Mouse (Mus musculus): ENCODE data around the gene Dohh. TPM values are rescaled to one million over a fixed set of nuclear protein-coding genes. Genes with fewer than 3 reads are reported as not detected.

Dohh gene
- polyA plus RNA-seq, 1 experiment from 2014 or later: 61.0 TPM

DNA sequence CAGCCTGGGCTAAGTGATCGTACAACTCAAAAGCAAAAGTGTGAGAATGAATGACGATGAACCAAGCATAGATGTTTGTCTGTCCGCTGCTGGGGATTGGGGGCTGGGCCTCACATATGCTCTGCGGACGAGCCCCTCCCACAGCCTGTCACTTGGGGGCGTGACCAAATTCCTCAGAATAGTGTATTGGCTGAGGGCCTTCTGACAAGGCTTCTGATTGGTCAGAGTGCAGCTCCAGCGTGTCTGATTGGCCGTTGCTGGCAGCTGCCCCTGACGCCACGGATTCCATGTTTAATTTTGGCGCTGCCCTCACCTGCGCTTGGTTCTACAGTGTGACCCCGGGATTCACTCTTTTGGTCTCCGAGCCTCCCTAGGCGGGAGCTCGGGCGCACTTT, 48.6 kb downstream of the Dohh start:
- H3K9ac ChIP-seq (replicated peaks; ENCODE audit: low read depth, low read length): no peak overlapping the region
- 3% methylated on average over 17 of the region's 17 CpGs for WGBS

DNA sequence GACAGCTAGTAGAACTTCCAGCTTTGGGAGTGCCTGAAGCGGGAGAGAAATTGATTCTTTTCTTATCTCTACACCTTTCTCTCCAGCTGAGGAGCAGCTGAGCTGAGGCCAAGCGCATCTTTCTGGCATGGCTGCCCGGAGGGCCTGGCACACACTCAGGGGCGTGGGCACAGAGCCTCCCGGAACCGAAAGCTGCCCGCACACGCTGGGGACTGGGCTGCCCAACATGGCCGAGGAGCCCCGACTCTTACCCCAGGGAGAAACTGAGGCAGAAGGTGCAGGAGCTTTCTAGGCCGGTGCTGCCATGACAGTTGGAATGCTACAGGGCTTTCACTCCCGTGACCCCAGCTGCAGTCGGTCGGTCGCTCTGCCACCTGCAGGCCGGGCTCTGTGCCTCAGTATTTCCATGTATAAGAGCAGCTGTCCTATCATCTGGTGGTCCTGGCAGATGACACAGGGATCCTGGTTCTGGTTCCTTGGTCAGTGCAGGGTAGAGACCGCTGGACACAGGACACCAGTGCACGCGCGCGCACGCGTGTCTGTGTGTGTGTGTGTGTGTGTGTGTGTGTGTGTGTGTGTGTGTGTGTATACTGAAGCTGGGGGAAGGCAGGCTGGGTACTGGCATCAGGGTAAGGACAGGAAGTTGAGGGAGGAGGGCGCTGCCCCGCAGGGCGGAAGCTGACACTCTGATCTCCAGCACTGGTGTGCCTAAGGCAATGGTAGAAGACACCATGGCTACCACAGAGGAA, 49.5 kb downstream of the Dohh start:
- H3K9ac ChIP-seq (replicated peaks; ENCODE audit: low read depth, low read length): no peak overlapping the region
- H3K4me3 ChIP-seq (ENCODE audit: low read depth, low read length): no peak overlapping the region
- no peak overlapping the region; the same call in 1 of the 2 replicates for H3K4me2 ChIP-seq (ENCODE audit: low read depth, low read length)
- no peak overlapping the region for H3K27ac ChIP-seq (ENCODE audit: low read depth, low read length)
- no peaks in the 10 kb centered on the region for H3K27me3 ChIP-seq (ENCODE audit: control insufficient read depth, insufficient read depth, low read length)
- H3K4me1 ChIP-seq (ENCODE audit: control insufficient read depth, insufficient read depth, low read length): peaks cover 15% of the 10 kb centered on the region; the same call in 1 of the 2 replicates
- no peaks in the 10 kb centered on the region for H3K36me3 ChIP-seq (ENCODE audit: control insufficient read depth, insufficient read depth, low read length)
- H3K9me3 ChIP-seq (ENCODE audit: control insufficient read depth, low read length): no peaks in the 10 kb centered on the region
- ATAC-seq (ENCODE audit: low read depth): no peak
- 72% methylated on average over 26 of the region's 26 CpGs for WGBS

More for the DNA sequence above, 48.6 kb downstream of the Dohh start:
- Histone ChIP-seq H3K4me3 (ENCODE audit: low read depth, low read length) (peak overlapping the region; percentile 19), H3K27me3 (ENCODE audit: control insufficient read depth, insufficient read depth, low read length) (no peaks in the 10 kb centered on the region), H3K36me3 (ENCODE audit: control insufficient read depth, insufficient read depth, low read length) (no peaks in the 10 kb centered on the region), H3K4me2 (ENCODE audit: low read depth, low read length) (peak overlapping the region; percentile 50), H3K9me3 (ENCODE audit: control insufficient read depth, low read length) (no peaks in the 10 kb centered on the region), H3K4me1 (ENCODE audit: control insufficient read depth, insufficient read depth, low read length) (peaks cover 15% of the 10 kb centered on the region; the same call in 1 of the 2 replicates), H3K27ac (ENCODE audit: low read depth, low read length) (no peak overlapping the region)
- peak; percentile 88 for ATAC-seq (ENCODE audit: low read depth)

DNA sequence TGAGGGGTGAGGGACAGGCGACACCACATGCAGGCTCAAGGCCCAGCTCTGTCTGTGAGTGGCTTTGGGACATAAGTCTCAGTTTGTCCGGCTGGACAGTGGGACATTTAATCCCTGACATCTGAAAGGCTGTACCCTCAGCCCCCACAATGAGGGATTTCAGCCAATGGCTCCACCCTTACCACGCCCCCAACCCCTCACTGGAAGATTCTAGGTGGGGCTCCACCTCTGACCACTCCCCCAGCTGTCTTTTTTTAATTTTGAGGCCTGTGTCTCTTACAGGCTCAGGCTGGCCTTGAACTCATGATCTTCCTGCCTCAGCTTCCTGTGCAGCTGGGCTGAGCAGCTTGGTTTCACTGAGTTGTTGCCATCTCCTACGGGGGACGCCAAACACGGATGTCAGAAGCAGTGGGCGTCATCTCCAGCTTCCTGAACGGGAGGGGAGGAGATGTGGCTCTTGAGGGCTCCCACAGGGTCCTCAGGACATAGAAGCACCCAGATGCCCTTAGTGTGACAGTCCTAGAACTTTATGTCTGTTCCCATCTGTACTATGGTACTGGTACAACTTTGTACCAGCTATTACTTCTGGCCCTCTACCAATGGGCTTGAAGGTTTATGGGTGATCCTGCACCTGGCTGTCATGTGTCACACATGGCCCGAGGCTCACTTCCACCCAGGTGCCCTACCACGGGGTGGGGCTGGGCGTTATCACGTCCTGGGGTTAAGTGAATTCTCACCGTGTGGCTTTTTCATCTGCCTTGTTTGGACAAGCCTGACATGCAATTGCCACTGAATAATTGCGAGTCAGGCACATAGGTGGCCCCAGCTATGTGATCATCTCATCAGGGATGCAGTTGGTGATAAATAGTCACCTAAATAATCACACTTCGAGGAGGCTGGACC, 50.4 kb downstream of the Dohh start:
- Histone ChIP-seq H3K4me1 (ENCODE audit: control insufficient read depth, insufficient read depth, low read length) (peaks cover 12% of the 10 kb centered on the region; the same call in 1 of the 2 replicates), H3K27me3 (ENCODE audit: control insufficient read depth, insufficient read depth, low read length) (no peaks in the 10 kb centered on the region), H3K4me2 (ENCODE audit: low read depth, low read length) (no peak overlapping the region), H3K36me3 (ENCODE audit: control insufficient read depth, insufficient read depth, low read length) (no peaks in the 10 kb centered on the region), H3K4me3 (ENCODE audit: low read depth, low read length) (no peak overlapping the region), H3K27ac (ENCODE audit: low read depth, low read length) (0 out of 2 replicates have a peak overlapping the region, but pooled peaks have one; percentile 22), H3K9me3 (ENCODE audit: control insufficient read depth, low read length) (no peaks in the 10 kb centered on the region), H3K9ac (replicated peaks; ENCODE audit: low read depth, low read length) (no peak overlapping the region)
- ATAC-seq (ENCODE audit: low read depth): no peak
- 62% methylated on average over 15 of the region's 15 CpGs for WGBS

DNA sequence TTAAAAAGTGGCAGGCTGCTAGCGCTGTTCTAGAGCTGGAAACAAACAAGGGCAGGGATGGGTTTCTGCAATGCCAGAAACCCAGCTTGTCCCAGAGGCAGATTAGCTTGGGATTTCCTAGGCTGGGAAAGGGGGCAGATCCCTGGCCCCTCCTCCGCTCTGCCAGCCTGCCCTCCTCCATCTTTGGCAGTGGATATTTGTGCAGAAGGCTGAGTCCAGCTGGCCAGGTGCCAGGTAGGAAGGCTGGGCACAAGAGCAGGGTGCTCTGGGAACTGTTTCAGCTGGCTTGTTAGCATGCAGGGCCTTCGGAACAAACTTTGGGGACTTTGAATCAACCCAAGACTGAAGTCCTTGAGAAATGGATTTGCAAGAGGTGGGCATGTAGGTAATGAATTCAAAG, 51.2 kb downstream of the Dohh start:
- Histone ChIP-seq H3K9me3 (ENCODE audit: control insufficient read depth, low read length) (no peaks in the 10 kb centered on the region), H3K27ac (ENCODE audit: low read depth, low read length) (0 out of 2 replicates have a peak overlapping the region, but pooled peaks have one; percentile 22), H3K9ac (replicated peaks; ENCODE audit: low read depth, low read length) (no peak overlapping the region), H3K36me3 (ENCODE audit: control insufficient read depth, insufficient read depth, low read length) (no peaks in the 10 kb centered on the region), H3K4me1 (ENCODE audit: control insufficient read depth, insufficient read depth, low read length) (peaks cover 12% of the 10 kb centered on the region; the same call in 1 of the 2 replicates), H3K4me2 (ENCODE audit: low read depth, low read length) (no peak overlapping the region), H3K4me3 (ENCODE audit: low read depth, low read length) (no peak overlapping the region), H3K27me3 (ENCODE audit: control insufficient read depth, insufficient read depth, low read length) (no peaks in the 10 kb centered on the region)
- no peak for ATAC-seq (ENCODE audit: low read depth)
- WGBS: 67% methylated on average over 3 of the region's 3 CpGs

Small RNA genes lying within 50 kb of the gene (microRNA-seq; reads per million reads assigned to microRNA genes)
- gene Mir1191b: 0.85 reads per million
- gene Mir6913: not detected

Other genes starting within 250 kb of the Dohh start
- gene Zbtb7a, start 249.2 kb upstream of the Dohh start, polyA plus RNA-seq (2014; fragmentation: Nextera tagmentation; extraction: Ambion mirVana): 11.0 and 12.6 TPM in 2 replicates
- gene Pias4, start 216.5 kb upstream of the Dohh start, polyA plus RNA-seq (2014; fragmentation: Nextera tagmentation; extraction: Ambion mirVana): 48.4 and 51.4 TPM in 2 replicates
- gene Eef2, start 207.8 kb upstream of the Dohh start, polyA plus RNA-seq (2014; fragmentation: Nextera tagmentation; extraction: Ambion mirVana): 373 and 452 TPM in 2 replicates
- 64.5 and 67.3 TPM in 2 replicates for gene Dapk3, start 201.4 kb upstream of the Dohh start, polyA plus RNA-seq (2014; fragmentation: Nextera tagmentation; extraction: Ambion mirVana)
- gene 4930442H23Rik, start 200.6 kb upstream of the Dohh start, polyA plus RNA-seq (2014; fragmentation: Nextera tagmentation; extraction: Ambion mirVana): not detected in 2 replicates
- not detected in 2 replicates for gene Nmrk2, start 182.4 kb upstream of the Dohh start, polyA plus RNA-seq (2014; fragmentation: Nextera tagmentation; extraction: Ambion mirVana)
- gene Atcay, start 153.6 kb upstream of the Dohh start, polyA plus RNA-seq (2014; fragmentation: Nextera tagmentation; extraction: Ambion mirVana): 73.9 and 84.8 TPM in 2 replicates
- 21.1 and 25.1 TPM in 2 replicates for gene Zfr2, start 151.3 kb upstream of the Dohh start, polyA plus RNA-seq (2014; fragmentation: Nextera tagmentation; extraction: Ambion mirVana)
- 21.8 and 37.6 TPM in 2 replicates for gene Matk, start 131.5 kb upstream of the Dohh start, polyA plus RNA-seq (2014; fragmentation: Nextera tagmentation; extraction: Ambion mirVana)
- gene Mrpl54, start 117.5 kb upstream of the Dohh start, polyA plus RNA-seq (2014; fragmentation: Nextera tagmentation; extraction: Ambion mirVana): 130 and 136 TPM in 2 replicates
- gene Apba3, start 117.5 kb upstream of the Dohh start, polyA plus RNA-seq (2014; fragmentation: Nextera tagmentation; extraction: Ambion mirVana): 26.1 and 27.8 TPM in 2 replicates
- 2.6 and 4.4 TPM in 2 replicates for gene Tjp3, start 92.8 kb upstream of the Dohh start, polyA plus RNA-seq (2014; fragmentation: Nextera tagmentation; extraction: Ambion mirVana)
- 133 and 140 TPM in 2 replicates for gene Pip5k1c, start 91.5 kb upstream of the Dohh start, polyA plus RNA-seq (2014; fragmentation: Nextera tagmentation; extraction: Ambion mirVana)
- 14.3 and 18.7 TPM in 2 replicates for gene Cactin, start 63.3 kb upstream of the Dohh start, polyA plus RNA-seq (2014; fragmentation: Nextera tagmentation; extraction: Ambion mirVana)
- gene Tbxa2r, start 55.7 kb upstream of the Dohh start, polyA plus RNA-seq (2014; fragmentation: Nextera tagmentation; extraction: Ambion mirVana): 1.9 and 4.6 TPM in 2 replicates
- gene Gipc3, start 41.2 kb upstream of the Dohh start, polyA plus RNA-seq (2014; fragmentation: Nextera tagmentation; extraction: Ambion mirVana): 0.05 and 0.08 TPM in 2 replicates
- 29.9 and 38.0 TPM in 2 replicates for gene Hmg20b, start 33.9 kb upstream of the Dohh start, polyA plus RNA-seq (2014; fragmentation: Nextera tagmentation; extraction: Ambion mirVana)
- gene Mfsd12, start 26.9 kb upstream of the Dohh start, polyA plus RNA-seq (2014; fragmentation: Nextera tagmentation; extraction: Ambion mirVana): 8.4 and 8.7 TPM in 2 replicates
- gene 4930404N11Rik, start 18.6 kb upstream of the Dohh start, polyA plus RNA-seq (2014; fragmentation: Nextera tagmentation; extraction: Ambion mirVana): 0.39 and 0.42 TPM in 2 replicates
- 114 and 125 TPM in 2 replicates for gene Fzr1, start 5.9 kb upstream of the Dohh start, polyA plus RNA-seq (2014; fragmentation: Nextera tagmentation; extraction: Ambion mirVana)
- 4.3 and 6.3 TPM in 2 replicates for gene Gm48551, start within 50 bp of the Dohh start, polyA plus RNA-seq (2014; fragmentation: Nextera tagmentation; extraction: Ambion mirVana)
- gene Gm48552, start 4.6 kb downstream of the Dohh start, polyA plus RNA-seq (2014; fragmentation: Nextera tagmentation; extraction: Ambion mirVana): 2.0 and 4.4 TPM in 2 replicates
- 1.3 and 2.0 TPM in 2 replicates for gene Smim24, start 8.6 kb downstream of the Dohh start, polyA plus RNA-seq (2014; fragmentation: Nextera tagmentation; extraction: Ambion mirVana)
- 21.9 and 25.0 TPM in 2 replicates for gene Nfic, start 71.2 kb downstream of the Dohh start, polyA plus RNA-seq (2014; fragmentation: Nextera tagmentation; extraction: Ambion mirVana)
- gene Celf5, start 98.3 kb downstream of the Dohh start, polyA plus RNA-seq (2014; fragmentation: Nextera tagmentation; extraction: Ambion mirVana): 50.6 and 64.4 TPM in 2 replicates
- 62.6 and 62.7 TPM in 2 replicates for gene Ncln, start 112.0 kb downstream of the Dohh start, polyA plus RNA-seq (2014; fragmentation: Nextera tagmentation; extraction: Ambion mirVana)
- gene S1pr4, start 115.7 kb downstream of the Dohh start, polyA plus RNA-seq (2014; fragmentation: Nextera tagmentation; extraction: Ambion mirVana): 0.29 and 0.79 TPM in 2 replicates
- gene Gna15, start 139.8 kb downstream of the Dohh start, polyA plus RNA-seq (2014; fragmentation: Nextera tagmentation; extraction: Ambion mirVana): 0.40 and 1.9 TPM in 2 replicates
- gene Gna11, start 160.8 kb downstream of the Dohh start, polyA plus RNA-seq (2014; fragmentation: Nextera tagmentation; extraction: Ambion mirVana): 81.1 and 89.8 TPM in 2 replicates
- gene Aes, start 175.1 kb downstream of the Dohh start, polyA plus RNA-seq (2014; fragmentation: Nextera tagmentation; extraction: Ambion mirVana): 347 and 599 TPM in 2 replicates
- gene Tle2, start 190.1 kb downstream of the Dohh start, polyA plus RNA-seq (2014; fragmentation: Nextera tagmentation; extraction: Ambion mirVana): 32.4 and 37.3 TPM in 2 replicates
- gene Tle6, start 216.6 kb downstream of the Dohh start, polyA plus RNA-seq (2014; fragmentation: Nextera tagmentation; extraction: Ambion mirVana): 5.0 and 6.6 TPM in 2 replicates
- gene BC025920, start 221.8 kb downstream of the Dohh start, polyA plus RNA-seq (2014; fragmentation: Nextera tagmentation; extraction: Ambion mirVana): 1.0 and 1.9 TPM in 2 replicates
- gene Sirt6, start 243.4 kb downstream of the Dohh start, polyA plus RNA-seq (2014; fragmentation: Nextera tagmentation; extraction: Ambion mirVana): 48.9 and 53.6 TPM in 2 replicates
- 10.1 and 16.1 TPM in 2 replicates for gene Ankrd24, start 244.1 kb downstream of the Dohh start, polyA plus RNA-seq (2014; fragmentation: Nextera tagmentation; extraction: Ambion mirVana)

All from neural tube, embryonic 14.5 days (tissue).